ENCODE assay signal across 28 mouse cellular contexts in genomic region chr1:42418233-42418632, GRCm38 (mm10).
"Had no signal": no experiment of that assay in that cellular context is flagged by ENCODE, and none has a peak within 500 bp of the region (broad histone marks: within the 10 kb centered on the region; RNA-seq: fewer than 3 reads in every experiment).

No protein-coding gene starts in this region.

- DNase-seq: gastrocnemius, adult 2 months; gastrocnemius, postnatal 10 days; gastrocnemius, postnatal 25 days; heart, adult 2 months; heart, postnatal 14 days; heart, postnatal 4 days; kidney, adult 2 months; kidney, adult 9 months; kidney, postnatal 10 days; kidney, postnatal 25 days; kidney, postnatal 4 days; liver had no signal

- ATAC-seq: hindbrain, embryonic 16.5 days; inflammation-experienced regulatory T-cells, adult 6 months; intestine, embryonic 15.5 days; intestine, postnatal 0 days had no signal

- H3K27me3 ChIP-seq: hindbrain, embryonic 12.5 days; intestine, embryonic 15.5 days had no signal

- H3K9me3 ChIP-seq: heart, embryonic 13.5 days; heart, embryonic 15.5 days; hindbrain, embryonic 10.5 days; hindbrain, embryonic 12.5 days; intestine, embryonic 15.5 days; kidney, embryonic 15.5 days; limb, embryonic 10.5 days; limb, embryonic 12.5 days had no signal

- H3K4me1 ChIP-seq: kidney, embryonic 15.5 days; limb, embryonic 12.5 days had no signal

- H3K27ac ChIP-seq: gastrocnemius, adult 2 months; heart, adult 2 months; heart, embryonic 13.5 days; hindbrain, embryonic 10.5 days; hindbrain, embryonic 14.5 days; intestine, embryonic 15.5 days; kidney, embryonic 15.5 days; layer of hippocampus, adult 2 months; left cerebral cortex, adult 2 months; limb, embryonic 10.5 days; limb, embryonic 12.5 days had no signal

- H3K36me3 ChIP-seq: heart, embryonic 13.5 days; heart, embryonic 15.5 days; hindbrain, embryonic 10.5 days; hindbrain, embryonic 12.5 days; intestine, embryonic 15.5 days; kidney, embryonic 15.5 days; limb, embryonic 10.5 days; limb, embryonic 12.5 days had no signal

- H3K4me2 ChIP-seq: heart, embryonic 11.5 days; heart, embryonic 13.5 days; heart, embryonic 15.5 days; hindbrain, embryonic 12.5 days; hindbrain, embryonic 14.5 days; intestine, embryonic 15.5 days; kidney, embryonic 15.5 days; limb, embryonic 12.5 days; liver, embryonic 11.5 days had no signal

- H3K4me3 ChIP-seq: gastrocnemius, adult 2 months; heart, adult 2 months; heart, embryonic 13.5 days; heart, embryonic 15.5 days; hindbrain, embryonic 10.5 days; hindbrain, embryonic 12.5 days; intestine, embryonic 15.5 days; kidney, embryonic 15.5 days; layer of hippocampus, adult 2 months; left cerebral cortex, adult 2 months; limb, embryonic 10.5 days; limb, embryonic 12.5 days had no signal

- H3K9ac ChIP-seq: heart, embryonic 13.5 days; heart, embryonic 15.5 days; hindbrain, embryonic 12.5 days; hindbrain, embryonic 14.5 days; intestine, embryonic 15.5 days; kidney, embryonic 15.5 days; limb, embryonic 12.5 days had no signal
